Mouse (Mus musculus) monocyte, adult 2 months (primary cell): Measurements from ENCODE around the gene Zfhx2.

ENCODE experiments used
- DNase-seq, 2 experiments: peaks; one replicate each; pipeline ENCODE4 v3.0.0; 2022; ENCODE audit warnings: low spot score in 2 of 2, low read depth in 1 of 2

The Zfhx2 gene

GRCm38 (mm10) chr14:55106990-55107389 lies 14.9 kb upstream of the Zfhx2 start:
- no peak for DNase-seq

- DNase-seq, result peak; percentile 61 to 81
These were observed 14.0 kb upstream of the Zfhx2 start, which contains the start of gene Ap1g2 for GRCm38 (mm10) chr14:55105836-55106809. TSS of gene Ap1g2 (minus strand) at chr14:55106593.

- no peak for DNase-seq
These were observed 13.3 kb upstream of the Zfhx2 start for GRCm38 (mm10) chr14:55105386-55105785.

GRCm38 (mm10) chr14:55104365-55104764 lies 12.2 kb upstream of the Zfhx2 start:
- DNase-seq, result no peak

GRCm38 (mm10) chr14:55102253-55102785 lies 10.2 kb upstream of the Zfhx2 start:
- no peak for DNase-seq

- DNase-seq, result no peak
These were observed 9.5 kb upstream of the Zfhx2 start for GRCm38 (mm10) chr14:55101592-55101991.

- no peak for DNase-seq
These were observed 5.9 kb upstream of the Zfhx2 start for GRCm38 (mm10) chr14:55098067-55098466.

- DNase-seq, result no peak
These were observed 5.5 kb upstream of the Zfhx2 start for GRCm38 (mm10) chr14:55097646-55098045.

- no peak for DNase-seq
These were observed 4.5 kb upstream of the Zfhx2 start for GRCm38 (mm10) chr14:55096573-55097087.

GRCm38 (mm10) chr14:55095671-55096070 lies 3.5 kb upstream of the Zfhx2 start:
- DNase-seq, result no peak

- no peak for DNase-seq
These were observed 3.1 kb upstream of the Zfhx2 start for GRCm38 (mm10) chr14:55095263-55095662.

- no peak for DNase-seq
These were observed 2.6 kb upstream of the Zfhx2 start, which contains the start of gene Thtpa for GRCm38 (mm10) chr14:55094704-55095231. TSS of gene Thtpa (plus strand) at chr14:55094784.

- DNase-seq, result no peak
These were observed 1.8 kb upstream of the Zfhx2 start for GRCm38 (mm10) chr14:55093927-55094326.

- DNase-seq, result no peak
These were observed 787 bp downstream of the Zfhx2 start for GRCm38 (mm10) chr14:55091209-55091865.

- no peak for DNase-seq
These were observed 2.8 kb downstream of the Zfhx2 start for GRCm38 (mm10) chr14:55089199-55089947.

GRCm38 (mm10) chr14:55086009-55086514 lies 6.1 kb downstream of the Zfhx2 start:
- DNase-seq, result no peak

- no peak for DNase-seq
These were observed 6.7 kb downstream of the Zfhx2 start for GRCm38 (mm10) chr14:55085324-55086008.

- no peak for DNase-seq
These were observed 8.6 kb downstream of the Zfhx2 start for GRCm38 (mm10) chr14:55083481-55083880.

- DNase-seq, result no peak
These were observed 11.0 kb downstream of the Zfhx2 start for GRCm38 (mm10) chr14:55081105-55081504.
